Mouse (Mus musculus): Measurements from ENCODE around the gene Samsn1. TPM values are rescaled to one million over a fixed set of nuclear protein-coding genes. Genes with fewer than 3 reads are reported as not detected.
"Not testable (repeated sequence)": the region's sequence is repeated elsewhere in the genome, so short reads cannot be mapped to it uniquely, and the experiment has no call there.

The Samsn1 gene
- polyA plus RNA-seq, 1 experiment from 2014 or later, result 13.2 TPM

DNA sequence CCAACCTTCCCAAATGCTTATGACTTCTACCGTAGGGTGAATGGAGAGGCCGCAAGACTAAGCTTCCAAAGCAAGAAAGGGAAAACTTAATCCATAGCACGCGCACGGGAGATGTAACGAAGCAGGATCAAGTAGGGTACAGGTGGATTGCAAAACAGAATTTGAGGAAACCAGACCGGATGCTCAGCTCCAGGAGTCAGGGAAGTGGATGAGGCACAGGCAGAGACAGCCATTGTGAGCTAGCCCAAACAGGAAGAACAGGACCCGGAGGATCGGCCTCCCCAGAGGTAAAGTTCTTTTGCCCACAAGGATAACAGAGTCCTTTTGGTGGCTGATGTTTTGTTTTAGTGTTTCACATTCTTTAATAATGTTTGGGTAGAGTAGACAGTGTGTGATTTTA, 179.5 kb downstream of the Samsn1 start:
- Histone ChIP-seq H3K9ac (no peak overlapping the region), H3K4me2 (no peak overlapping the region), H3K4me1 (replicated peaks) (peaks cover 26% of the 10 kb centered on the region), H3K27me3 (no peaks in the 10 kb centered on the region), H3K36me3 (no peaks in the 10 kb centered on the region), H3K4me3 (replicated peaks) (no peak overlapping the region), H3K27ac (no peak overlapping the region), H3K9me3 (replicated peaks) (no peaks in the 10 kb centered on the region)
- WGBS (ENCODE audit: insufficient replicate concordance), result 83% methylated on average over 9 of the region's 9 CpGs
- DNase-seq (no peak), ATAC-seq (ENCODE audit: low read depth) (no peak)

DNA sequence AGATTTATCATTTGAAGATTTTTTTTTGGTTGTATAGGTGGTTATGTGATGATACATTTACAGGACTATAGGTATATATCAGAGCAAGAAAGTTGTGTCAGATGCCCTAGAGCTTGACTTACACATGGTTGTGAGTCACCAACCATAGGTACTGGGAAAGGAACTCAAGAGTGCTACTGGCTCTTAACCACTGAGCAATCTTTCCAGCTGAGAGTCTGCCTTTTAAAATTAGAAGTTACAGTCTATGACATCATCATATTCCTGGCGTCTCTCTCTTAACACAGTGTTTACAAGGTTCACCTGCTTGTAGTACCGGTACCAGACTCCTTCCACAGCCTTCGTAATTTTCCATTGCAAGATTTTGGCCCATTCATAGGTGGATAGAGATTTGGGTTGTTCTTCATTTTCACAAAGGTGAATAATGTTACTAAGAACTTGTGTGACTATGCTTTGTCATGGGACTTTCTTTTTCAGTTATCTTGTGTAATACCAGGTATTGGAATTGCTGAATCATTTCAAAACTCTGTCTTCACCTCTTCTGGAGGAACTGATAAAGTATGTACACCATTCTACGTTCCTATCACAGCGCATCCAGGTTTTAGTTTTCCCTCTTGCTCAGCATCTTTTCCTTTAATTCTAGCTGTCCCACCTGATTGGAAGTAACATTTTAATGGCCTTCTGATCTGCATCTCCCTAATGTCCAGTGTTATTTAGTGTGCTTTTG, 184.2 kb downstream of the Samsn1 start:
- 49% methylated on average over 5 of the region's 5 CpGs for WGBS (ENCODE audit: insufficient replicate concordance)
- peak; percentile 69 for DNase-seq

DNA sequence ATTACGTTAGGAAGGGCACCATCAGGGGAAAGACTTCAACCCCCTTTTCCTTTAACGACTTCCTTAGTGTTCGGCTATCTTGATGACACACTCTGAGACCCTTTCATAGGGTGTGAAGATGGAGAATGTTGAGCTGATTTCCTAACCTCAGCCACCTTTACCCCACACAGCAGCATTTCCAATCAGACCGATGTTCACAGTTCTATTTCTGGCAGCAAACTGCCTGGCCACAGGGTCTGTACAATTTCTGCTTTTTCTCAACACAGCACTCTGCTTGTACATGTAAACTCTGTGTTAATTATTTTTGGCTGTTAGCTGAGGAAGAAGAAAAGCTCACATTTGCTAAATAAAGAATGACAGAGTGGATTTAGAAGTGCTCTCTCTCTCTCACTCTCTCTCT, 190.7 kb downstream of the Samsn1 start:
- Histone ChIP-seq H3K9ac (no peak overlapping the region), H3K4me2 (no peak overlapping the region), H3K9me3 (replicated peaks) (no peaks in the 10 kb centered on the region), H3K4me1 (replicated peaks) (peaks cover 8% of the 10 kb centered on the region), H3K36me3 (no peaks in the 10 kb centered on the region), H3K4me3 (replicated peaks) (no peak overlapping the region), H3K27ac (no peak overlapping the region), H3K27me3 (no peaks in the 10 kb centered on the region)
- ATAC-seq (ENCODE audit: low read depth), result no peak
- no peak for DNase-seq
- WGBS (ENCODE audit: insufficient replicate concordance), result 23% methylated on average over 4 of the region's 4 CpGs

More for the DNA sequence above, 184.2 kb downstream of the Samsn1 start:
- Histone ChIP-seq H3K27me3 (no peaks in the 10 kb centered on the region), H3K9me3 (replicated peaks) (no peaks in the 10 kb centered on the region), H3K4me3 (replicated peaks) (no peak overlapping the region), H3K9ac (no peak overlapping the region), H3K36me3 (no peaks in the 10 kb centered on the region), H3K4me1 (replicated peaks) (peaks cover 37% of the 10 kb centered on the region), H3K27ac (peak overlapping the region; percentile 86), H3K4me2 (peak overlapping the region; percentile 42)
- peak; percentile 95 for ATAC-seq (ENCODE audit: low read depth)

DNA sequence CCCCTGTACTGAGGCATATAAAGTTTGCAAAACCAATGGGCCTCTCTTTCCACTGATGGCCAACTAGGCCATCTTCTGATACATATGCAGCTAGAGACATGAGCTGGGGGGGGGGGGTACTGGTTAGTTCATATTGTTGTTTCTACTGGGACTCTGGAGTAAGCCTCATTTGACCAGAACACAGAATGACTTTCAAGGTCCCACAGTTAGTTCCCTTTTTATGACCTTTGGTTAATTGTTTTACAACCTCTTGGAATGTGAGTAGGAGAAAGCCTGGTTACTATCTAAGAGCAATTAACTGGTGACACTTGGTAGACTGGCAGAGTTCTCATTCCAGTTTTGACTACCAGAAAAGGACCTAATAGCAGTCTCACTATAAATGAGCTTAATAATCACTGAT, 195.1 kb downstream of the Samsn1 start:
- H3K4me1 ChIP-seq (replicated peaks); H3K4me3 ChIP-seq (replicated peaks); H3K9me3 ChIP-seq (replicated peaks); ATAC-seq (ENCODE audit: low read depth); H3K27ac ChIP-seq; H3K4me2 ChIP-seq; H3K9ac ChIP-seq; H3K36me3 ChIP-seq; DNase-seq; H3K27me3 ChIP-seq: not testable (repeated sequence)

DNA sequence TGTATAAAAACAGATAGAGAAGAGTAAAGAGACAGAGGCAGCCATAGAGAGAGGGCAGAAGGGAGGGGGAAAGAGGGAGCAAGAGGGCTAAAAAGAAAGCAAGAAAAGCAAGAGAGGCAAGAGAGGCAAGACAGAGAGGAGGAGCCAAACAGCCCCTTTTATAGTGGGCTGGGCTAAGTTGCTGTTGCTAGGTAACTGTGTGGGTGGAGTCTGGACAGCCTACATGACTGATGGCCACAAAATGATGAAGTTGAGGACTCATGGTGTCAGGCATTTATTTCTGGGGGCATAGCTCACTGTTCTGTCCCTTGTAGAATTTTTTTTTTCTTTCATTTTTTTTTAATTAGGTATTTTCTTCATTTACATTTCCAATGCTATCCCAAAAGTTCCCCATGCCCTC, 195.6 kb downstream of the Samsn1 start:
- Histone ChIP-seq H3K9me3 (replicated peaks) (no peaks in the 10 kb centered on the region), H3K4me3 (replicated peaks) (no peak overlapping the region), H3K27ac (no peak overlapping the region), H3K27me3 (no peaks in the 10 kb centered on the region), H3K4me2 (no peak overlapping the region), H3K9ac (no peak overlapping the region), H3K4me1 (replicated peaks) (peaks cover 8% of the 10 kb centered on the region), H3K36me3 (no peaks in the 10 kb centered on the region)
- DNase-seq (peak; percentile 42), ATAC-seq (ENCODE audit: low read depth) (peak; percentile 87)

DNA sequence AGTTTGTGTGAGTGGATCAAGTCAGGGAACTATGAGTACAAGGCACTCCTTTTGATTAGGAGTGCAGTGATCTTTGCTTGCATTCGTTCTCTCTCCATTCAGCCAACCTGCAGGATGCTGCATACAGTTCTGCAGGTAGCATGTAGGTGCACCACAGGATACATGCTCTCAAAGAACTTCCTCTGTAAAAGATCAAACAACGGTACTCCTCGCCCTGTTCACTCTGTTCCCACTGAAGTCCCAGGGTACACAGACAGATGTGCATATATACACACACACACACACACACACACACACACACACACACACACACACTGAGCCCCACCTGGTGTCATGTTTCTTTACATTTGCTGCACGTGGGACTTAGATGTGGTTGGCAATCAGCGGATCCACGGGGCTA, 198.9 kb downstream of the Samsn1 start:
- Histone ChIP-seq H3K9me3 (replicated peaks) (no peaks in the 10 kb centered on the region), H3K4me3 (replicated peaks) (no peak overlapping the region), H3K27me3 (no peaks in the 10 kb centered on the region), H3K4me1 (replicated peaks) (peaks cover 8% of the 10 kb centered on the region), H3K36me3 (no peaks in the 10 kb centered on the region), H3K27ac (no peak overlapping the region), H3K4me2 (no peak overlapping the region), H3K9ac (no peak overlapping the region)
- DNase-seq, result no peak
- ATAC-seq (ENCODE audit: low read depth), result no peak
- 71% methylated on average over 6 of the region's 6 CpGs for WGBS (ENCODE audit: insufficient replicate concordance)

DNA sequence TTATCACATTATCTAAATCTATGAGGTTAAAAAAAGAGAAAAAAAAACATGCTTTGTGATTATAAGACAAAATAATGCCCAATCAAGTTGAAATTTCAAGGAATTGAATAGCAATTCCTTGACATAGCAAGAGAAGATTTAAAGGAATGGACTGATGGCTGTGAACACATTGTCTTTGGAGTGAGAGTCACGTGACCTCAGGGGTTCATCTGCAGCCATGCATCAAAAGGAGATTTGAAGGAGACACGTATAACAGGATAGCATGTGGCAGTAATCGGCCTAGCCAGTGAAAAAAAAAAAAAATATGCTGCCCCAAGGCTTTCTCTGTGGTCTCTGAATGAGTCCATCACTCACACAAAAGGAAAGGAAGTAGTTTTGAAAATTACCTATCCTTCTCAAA, 201.1 kb downstream of the Samsn1 start:
- no peaks in the 10 kb centered on the region for H3K27me3 ChIP-seq
- no peak overlapping the region for H3K27ac ChIP-seq
- H3K9ac ChIP-seq, result no peak overlapping the region
- no peaks in the 10 kb centered on the region for H3K36me3 ChIP-seq
- no peak overlapping the region for H3K4me2 ChIP-seq
- peaks cover 2% of the 10 kb centered on the region for H3K4me1 ChIP-seq (replicated peaks)
- H3K9me3 ChIP-seq (replicated peaks), result no peaks in the 10 kb centered on the region
- ATAC-seq (ENCODE audit: low read depth) (no peak), DNase-seq (no peak)
- H3K4me3 ChIP-seq (replicated peaks), result no peak overlapping the region
- 63% methylated on average over 3 of the region's 3 CpGs for WGBS (ENCODE audit: insufficient replicate concordance)
